Mouse (Mus musculus) liver, embryonic 14.5 days (tissue): ENCODE results near the gene Ccr4. TPM values are rescaled to one million over a fixed set of nuclear protein-coding genes. Genes with fewer than 3 reads are reported as not detected.
A peak's percentile ranks its signal among the peaks of the same experiment; 100 is the strongest.

Experiments used
- ATAC-seq: fragments of 200-750 bp; cut with Nextera tagmentation; 2 replicates; pipeline ENCODE4 v1.8.0; 2017; ENCODE audit warnings: moderate number of reproducible peaks, mild to moderate bottlenecking, moderate library complexity; ENCODE audit not compliant: insufficient read depth
- DNase-seq, 3 experiments: peaks; one replicate each; pipeline ENCODE4 v3.0.0-alpha.2; 2012 to 2013; ENCODE audit warnings: low read depth in 3 of 3, low spot score in 3 of 3
- H3K27ac ChIP-seq: fragments of 300-500 bp; sonication (generic); 2 replicates; pipeline ENCODE4 v1.5.1; 2014; ENCODE audit warnings: moderate library complexity, mild to moderate bottlenecking, control low read depth, inconsistent platforms
- H3K27me3 ChIP-seq: fragments of 300-500 bp; sonication (generic); 2 replicates; pipeline ENCODE4 v1.6.1; 2014; ENCODE audit warnings: mild to moderate bottlenecking, low read length, moderate library complexity; ENCODE audit not compliant: control insufficient read depth, insufficient read depth
- H3K36me3 ChIP-seq: fragments of 300-500 bp; sonication (generic); replicated peaks from 2 replicates; pipeline ENCODE4 v1.6.1; 2014; ENCODE audit warnings: low read depth; ENCODE audit not compliant: control insufficient read depth, insufficient read depth
- H3K4me1 ChIP-seq, 2 experiments: fragments of 200-500 bp in 1 of 2; fragments of 300-500 bp in 1 of 2; sonication (generic) in 1 of 2; replicated peaks; 2 replicates each; pipeline ENCODE4 v1.6.1; 2012 to 2014; ENCODE audit warnings: antibody characterized with exemption in 1 of 2, inconsistent platforms in 1 of 2, low read length in 1 of 2; ENCODE audit not compliant: control insufficient read depth in 2 of 2, insufficient read depth in 2 of 2
- H3K4me2 ChIP-seq: fragments of 300-500 bp; sonication (generic); 2 replicates; pipeline ENCODE4 v1.6.1; 2014; ENCODE audit warnings: low read depth, mild to moderate bottlenecking, control low read depth, moderate library complexity
- H3K4me3 ChIP-seq, 2 experiments: fragments of 200-500 bp in 1 of 2; fragments of 300-500 bp in 1 of 2; sonication (generic) in 1 of 2; 2 replicates each; pipeline ENCODE4 v1.5.1; 2012 to 2014; ENCODE audit warnings: low read depth in 2 of 2, low read length in 2 of 2, mild to moderate bottlenecking in 2 of 2, control low read depth in 1 of 2, inconsistent platforms in 1 of 2, moderate library complexity in 1 of 2; ENCODE audit not compliant: insufficient read depth in 1 of 2
- H3K9ac ChIP-seq: fragments of 300-500 bp; sonication (generic); replicated peaks from 2 replicates; pipeline ENCODE4 v1.6.1; 2014; ENCODE audit warnings: mild to moderate bottlenecking, control low read depth, moderate library complexity
- H3K9me3 ChIP-seq: fragments of 300-500 bp; sonication (generic); 2 replicates; pipeline ENCODE4 v1.6.1; 2016; ENCODE audit warnings: low read length, mixed read lengths; ENCODE audit not compliant: control insufficient read depth
- CTCF ChIP-seq: IDR thresholded peaks from 2 replicates; pipeline ENCODE4 v1.5.1; 2016; ENCODE audit warnings: antibody characterized with exemption, low read depth, control low read depth
- EP300 ChIP-seq: IDR thresholded peaks from 2 replicates; pipeline ENCODE4 v1.6.1; 2016; ENCODE audit warnings: antibody characterized with exemption, low read depth
- WGBS: fragments of 180-500 bp; shearing (Covaris S2); extraction: QIAGEN DNeasy Blood & Tissue Kit; methylation state at CpG from one replicate; pipeline ENCODE4 v1.1.7; 2014; ENCODE audit not compliant: insufficient replicate concordance; 5-methylcytosine and 5-hydroxymethylcytosine counted together
- polyA plus RNA-seq, 2 experiments: library from polyadenylated mRNA; depleted of rRNA in 1 of 2; stranded (reverse) in 1 of 2; unstranded in 1 of 2; fragments of >200 nt; fragmentation: Nextera tagmentation in 1 of 2; extraction: Ambion mirVana in 1 of 2; gene quantifications; 2 replicates each; pipeline versions ENCODE4 v1.2.1 to v1.2.3; 2012 to 2014

Ccr4 gene
- polyA plus RNA-seq, 2 experiments, result not detected

- Histone ChIP-seq H3K9me3 (no peaks in the 10 kb centered on the region), H3K36me3 (no peaks in the 10 kb centered on the region), H3K4me2 (no peak overlapping the region), H3K27ac (no peak overlapping the region), H3K27me3 (no peaks in the 10 kb centered on the region), H3K4me3 (no peak overlapping the region), H3K9ac (no peak overlapping the region), H3K4me1 (peaks cover 0 to 10% of the 10 kb centered on the region in 2 experiments; a peak in 2 of 4 replicates)
- ATAC-seq, result no peak
- no peak for TF ChIP-seq EP300
- TF ChIP-seq CTCF, result peak; percentile 94
- 6% methylated on average over 11 of the region's 11 CpGs for WGBS
- DNase-seq, result peak; percentile 45 to 67 (median 59)
Measured at GRCm38 (mm10) chr9:114498218-114498617, 6.5 kb downstream of the Ccr4 start.

GRCm38 (mm10) chr9:114496469-114496868 lies 8.2 kb downstream of the Ccr4 start:
- DNase-seq, result no peak
- Histone ChIP-seq H3K27ac (no peak overlapping the region), H3K4me2 (no peak overlapping the region), H3K4me1 (peaks cover 0 to 2% of the 10 kb centered on the region in 2 experiments; a peak in 2 of 4 replicates), H3K4me3 (no peak overlapping the region), H3K27me3 (no peaks in the 10 kb centered on the region), H3K9ac (no peak overlapping the region), H3K36me3 (no peaks in the 10 kb centered on the region), H3K9me3 (no peaks in the 10 kb centered on the region)
- WGBS, result 58% methylated on average over 7 of the region's 7 CpGs
- TF ChIP-seq EP300 (no peak), CTCF (no peak)
- ATAC-seq, result no peak

GRCm38 (mm10) chr9:114487481-114488258 lies 17.0 kb downstream of the Ccr4 start:
- Histone ChIP-seq H3K4me1 (no peaks in the 10 kb centered on the region), H3K27ac (no peak overlapping the region), H3K4me2 (no peak overlapping the region), H3K36me3 (no peaks in the 10 kb centered on the region), H3K9ac (no peak overlapping the region), H3K27me3 (no peaks in the 10 kb centered on the region), H3K4me3 (no peak overlapping the region), H3K9me3 (no peaks in the 10 kb centered on the region)
- TF ChIP-seq EP300 (no peak), CTCF (no peak)
- ATAC-seq, result no peak
- WGBS, result 56% methylated on average over 23 of the region's 23 CpGs
- no peak for DNase-seq

GRCm38 (mm10) chr9:114486808-114487207 lies 17.9 kb downstream of the Ccr4 start:
- Histone ChIP-seq H3K4me3 (no peak overlapping the region), H3K36me3 (no peaks in the 10 kb centered on the region), H3K9me3 (no peaks in the 10 kb centered on the region), H3K27ac (no peak overlapping the region), H3K9ac (no peak overlapping the region), H3K4me2 (no peak overlapping the region), H3K4me1 (no peaks in the 10 kb centered on the region), H3K27me3 (no peaks in the 10 kb centered on the region)
- DNase-seq (no peak), ATAC-seq (no peak)
- TF ChIP-seq CTCF, result no peak
- no peak for TF ChIP-seq EP300
- 68% methylated on average over 4 of the region's 4 CpGs for WGBS

GRCm38 (mm10) chr9:114484771-114485170 lies 19.9 kb downstream of the Ccr4 start:
- WGBS, result 57% methylated on average over 5 of the region's 5 CpGs
- no peak overlapping the region for H3K9ac ChIP-seq
- H3K9me3 ChIP-seq, result no peaks in the 10 kb centered on the region
- no peak overlapping the region for H3K27ac ChIP-seq
- no peaks in the 10 kb centered on the region for H3K36me3 ChIP-seq
- no peak overlapping the region for H3K4me2 ChIP-seq
- no peaks in the 10 kb centered on the region for H3K27me3 ChIP-seq
- H3K4me1 ChIP-seq, result 0 out of 4 replicates have a peak, but pooled peaks cover 0 to under 1% of the 10 kb centered on the region in 2 experiments
- no peak overlapping the region for H3K4me3 ChIP-seq
- TF ChIP-seq CTCF, result no peak
- TF ChIP-seq EP300, result no peak
- DNase-seq (no peak), ATAC-seq (no peak)
